Mouse (Mus musculus) Patski (cell line): Measurements from ENCODE around the gene Immp2l. TPM values are rescaled to one million over a fixed set of nuclear protein-coding genes. Genes with fewer than 3 reads are reported as not detected.

Experiments
- ATAC-seq: fragments of 100-300 bp; one replicate; pipeline ENCODE4 v1.8.0; 2021
- CTCF ChIA-PET: fragments of 350-600 bp; sonication (Branson Sonifier 250); formaldehyde crosslinking; loops from one replicate; lab custom pipeline; 2022; ENCODE audit warnings: inconsistent platforms; lab: Charles Lee
- POLR2A ChIA-PET: fragments of 350-600 bp; sonication (Branson Sonifier 250); formaldehyde crosslinking; loops from one replicate; lab custom pipeline; 2022; ENCODE audit warnings: antibody characterized with exemption, inconsistent platforms; lab: Charles Lee
- DNase-seq: peaks from one replicate; pipeline ENCODE4 v3.0.0-alpha.2; 2011; ENCODE audit warnings: low read depth, low spot score
- H3K27me3 ChIP-seq: fragments of 371-371 bp; one replicate; pipeline ENCODE4 v1.5.1; 2021
- CTCF ChIP-seq: fragments of 100-300 bp; IDR thresholded peaks from one replicate; pipeline ENCODE4 v1.5.1; 2021
- in situ Hi-C: fragments of 300-500 bp; cut with MboI; formaldehyde crosslinking; loops from 3 replicates; pipeline ENCODE4 v1.11.1; 2018; ENCODE audit warnings: low pct_unique_long_range_greater_than_20kb, mixed read lengths
- polyA plus RNA-seq: library from polyadenylated mRNA; unstranded; gene quantifications from one replicate; pipeline ENCODE4 v1.2.3, GENCODE M21; 2021

Gene Immp2l
- polyA plus RNA-seq, 1 experiment from 2014 or later = 21.6 TPM

- CTCF ChIA-PET = interaction anchor here (0.6 kb wide), 1 partner anchor 16 kb away, joined by 3 read pairs; no protein-coding TSS in a partner anchor
Observed at GRCm38 (mm10) chr12:41649826-41650541, 626.1 kb downstream of the Immp2l start.

GRCm38 (mm10) chr12:41668280-41668679 is 644.4 kb downstream of the Immp2l start:
- no peak for ATAC-seq
- TF ChIP-seq CTCF = no peak
- POLR2A ChIA-PET = interaction anchor here (0.7 kb wide), 1 partner anchor 16 kb away, joined by 4 read pairs; no protein-coding TSS in a partner anchor
- in situ Hi-C loops = no loop called here
- H3K27me3 ChIP-seq = no peaks in the 10 kb centered on the region
- DNase-seq = no peak
- CTCF ChIA-PET = no interaction called here

More at GRCm38 (mm10) chr12:41649826-41650541, 626.1 kb downstream of the Immp2l start:
- no peak for ATAC-seq
- POLR2A ChIA-PET = no interaction called here
- no peak for TF ChIP-seq CTCF
- DNase-seq = no peak
- in situ Hi-C loops = no loop called here
- no peaks in the 10 kb centered on the region for H3K27me3 ChIP-seq

GRCm38 (mm10) chr12:41669481-41669880 is 645.6 kb downstream of the Immp2l start:
- no peaks in the 10 kb centered on the region for H3K27me3 ChIP-seq
- ATAC-seq (no peak), DNase-seq (no peak)
- ChIA-PET CTCF (no interaction called here), POLR2A (no interaction called here)
- no peak for TF ChIP-seq CTCF
- in situ Hi-C loops = no loop called here

- no peaks in the 10 kb centered on the region for H3K27me3 ChIP-seq
- ChIA-PET CTCF (no interaction called here), POLR2A (no interaction called here)
- in situ Hi-C loops = no loop called here
- ATAC-seq (no peak), DNase-seq (no peak)
- TF ChIP-seq CTCF = no peak
Observed at GRCm38 (mm10) chr12:41674861-41675260, 651.0 kb downstream of the Immp2l start.

- peak; percentile 67 for TF ChIP-seq CTCF
- no peak for DNase-seq
- H3K27me3 ChIP-seq = no peaks in the 10 kb centered on the region
- POLR2A ChIA-PET = no interaction called here
- CTCF ChIA-PET = no interaction called here
- ATAC-seq = no peak
- in situ Hi-C loops = loop anchor here (5.0 kb wide), 2 partner anchors 563 to 843 kb away; no protein-coding TSS in a partner anchor
Observed at GRCm38 (mm10) chr12:41680141-41680540, 656.3 kb downstream of the Immp2l start.

- ChIA-PET CTCF (no interaction called here), POLR2A (no interaction called here)
- H3K27me3 ChIP-seq = no peaks in the 10 kb centered on the region
- in situ Hi-C loops = loop anchor here (5.0 kb wide), 2 partner anchors 565 to 845 kb away; no protein-coding TSS in a partner anchor
- no peak for TF ChIP-seq CTCF
- no peak for DNase-seq
- ATAC-seq = no peak
Observed at GRCm38 (mm10) chr12:41682141-41682540, 658.3 kb downstream of the Immp2l start.

GRCm38 (mm10) chr12:41689809-41690208 is 665.9 kb downstream of the Immp2l start:
- ChIA-PET POLR2A (no interaction called here), CTCF (interaction anchor here (1.1 kb wide), 1 partner anchor 167 kb away, joined by 3 read pairs; no protein-coding TSS in a partner anchor)
- DNase-seq (no peak), ATAC-seq (no peak)
- TF ChIP-seq CTCF = no peak
- in situ Hi-C loops = no loop called here
- H3K27me3 ChIP-seq = no peaks in the 10 kb centered on the region

GRCm38 (mm10) chr12:41710608-41711007 is 686.7 kb downstream of the Immp2l start:
- DNase-seq (no peak), ATAC-seq (no peak)
- ChIA-PET POLR2A (no interaction called here), CTCF (no interaction called here)
- in situ Hi-C loops = no loop called here
- TF ChIP-seq CTCF = no peak
- no peaks in the 10 kb centered on the region for H3K27me3 ChIP-seq

GRCm38 (mm10) chr12:41716946-41717345 is 693.1 kb downstream of the Immp2l start:
- DNase-seq = no peak
- in situ Hi-C loops = no loop called here
- no peak for TF ChIP-seq CTCF
- ChIA-PET CTCF (no interaction called here), POLR2A (no interaction called here)
- H3K27me3 ChIP-seq = no peaks in the 10 kb centered on the region
- no peak for ATAC-seq

GRCm38 (mm10) chr12:41724585-41724984 is 700.7 kb downstream of the Immp2l start:
- ATAC-seq (no peak), DNase-seq (no peak)
- no peaks in the 10 kb centered on the region for H3K27me3 ChIP-seq
- ChIA-PET CTCF (no interaction called here), POLR2A (no interaction called here)
- in situ Hi-C loops = no loop called here
- no peak for TF ChIP-seq CTCF

- TF ChIP-seq CTCF = no peak
- ChIA-PET POLR2A (no interaction called here), CTCF (no interaction called here)
- no peak for ATAC-seq
- no peaks in the 10 kb centered on the region for H3K27me3 ChIP-seq
- in situ Hi-C loops = no loop called here
- DNase-seq = no peak
Observed at GRCm38 (mm10) chr12:41726720-41727119, 702.8 kb downstream of the Immp2l start.
